Mouse (Mus musculus): ENCODE measurements around the gene Cd55. TPM values are rescaled to one million over a fixed set of nuclear protein-coding genes. Genes with fewer than 3 reads are reported as not detected.

Cd55 gene
- 192 TPM for total RNA-seq (2023)

DNA sequence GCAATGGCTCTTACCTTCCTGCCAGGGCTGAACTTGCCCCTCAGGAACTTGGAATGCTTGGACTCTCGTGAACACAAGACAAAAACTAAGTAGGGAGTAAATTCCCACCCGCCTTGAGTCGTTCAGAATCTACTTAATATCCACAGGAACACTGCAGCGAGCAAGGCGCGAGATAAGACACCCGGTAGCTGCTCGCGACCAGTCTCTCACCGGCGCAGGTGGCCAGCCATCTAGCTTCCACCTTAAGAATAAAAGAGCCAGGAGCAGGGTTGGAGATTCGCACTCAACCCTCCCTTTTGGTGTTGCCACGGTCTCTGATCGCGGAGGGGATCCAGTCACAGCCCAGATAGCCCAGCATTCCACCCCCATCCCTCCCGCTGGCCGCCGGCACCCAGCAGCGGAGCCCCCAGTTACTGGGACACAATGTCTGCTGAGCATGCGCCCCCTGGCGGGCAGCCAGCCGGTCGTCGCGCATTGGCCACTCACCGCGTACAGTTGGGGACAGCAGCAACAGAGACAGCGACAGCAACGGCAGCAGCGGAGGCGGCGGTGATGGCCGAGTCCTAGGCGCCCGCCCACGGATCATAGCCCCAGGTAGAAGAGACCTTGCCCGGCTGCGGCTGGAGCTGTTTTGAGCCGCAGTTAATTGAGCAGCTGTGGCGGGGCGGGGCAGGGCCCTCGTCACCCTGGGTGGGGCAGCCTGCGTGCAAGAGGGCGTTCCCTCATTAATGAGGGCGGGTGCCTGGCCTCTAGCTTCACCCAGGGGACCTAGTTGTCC lies at the start of gene Cd55:
Gene Cd55, minus strand, starts transcription at position 661 of the 778 bp plus-strand sequence.

DNA sequence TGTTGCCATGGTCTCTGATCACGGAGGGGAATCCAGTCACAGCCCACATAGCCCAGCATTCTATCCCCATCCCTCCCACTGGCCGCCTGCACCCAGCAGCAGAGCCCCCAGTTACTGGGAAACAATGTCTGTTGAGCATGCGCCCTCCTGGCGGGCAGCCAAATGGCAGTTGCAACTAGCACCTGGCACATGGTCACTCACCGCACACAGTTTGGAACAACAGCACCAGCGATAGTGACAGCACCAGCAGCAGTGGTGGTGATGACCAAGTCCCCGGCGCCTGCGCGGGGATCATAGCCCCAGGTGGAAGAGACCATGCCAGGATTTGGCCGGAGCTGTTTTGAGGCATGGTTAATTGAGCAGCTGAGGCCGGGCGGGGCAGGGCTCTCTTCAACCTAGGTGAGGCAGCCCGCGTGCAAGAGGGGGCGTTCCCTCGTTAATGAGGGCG lies 39.9 kb downstream of the Cd55 start, which contains the start of gene Cd55b:
Gene Cd55b, minus strand, starts transcription at position 346 of the 448 bp plus-strand sequence.

Other genes starting within 250 kb of the Cd55 start
- gene Cd55b, start 39.7 kb downstream of the Cd55 start, total RNA-seq (2023): 3.1 TPM
- not detected for gene Zp3r, start 166.9 kb upstream of the Cd55 start, total RNA-seq (2023)
- not detected for gene C4bp, start 198.9 kb upstream of the Cd55 start, total RNA-seq (2023)

Measured in CD4-positive naive resting alpha-beta T cell, adult 57 days (primary cell).